Mouse (Mus musculus): ENCODE results near the gene Traf4. TPM values are rescaled to one million over a fixed set of nuclear protein-coding genes. Genes with fewer than 3 reads are reported as not detected.

Gene Traf4
- 91.5 and 103 TPM in 2 replicates for polyA plus RNA-seq (2015; fragmentation: Nextera tagmentation; extraction: Ambion mirVana)

GRCm38 (mm10) chr11:78164924-78165760, at the start of gene Traf4:
Gene Traf4, minus strand, starts transcription at chr11:78165589.
- Histone ChIP-seq H3K4me2 (peak within 1 kb of the TSS; percentile 76), H3K36me3 (peaks cover 34% of the 10 kb centered on the region), H3K4me1 (peaks cover 46% of the 10 kb centered on the region), H3K27ac (peak within 1 kb of the TSS; percentile 99), H3K4me3 (peak within 1 kb of the TSS; percentile 91), H3K9me3 (no peaks in the 10 kb centered on the region), H3K27me3 (no peaks in the 10 kb centered on the region), H3K9ac (peak within 1 kb of the TSS; percentile 96)
- WGBS: under 1% methylated on average over 66 of the region's 78 CpGs
- ATAC-seq (ENCODE audit: insufficient number of reproducible peaks, insufficient read depth, low FRiP score, low TSS enrichment, low read depth): peak; percentile 69

GRCm38 (mm10) chr11:78213086-78213817, 47.9 kb upstream of the Traf4 start:
- Histone ChIP-seq H3K9ac (no peak overlapping the region), H3K4me2 (no peak overlapping the region), H3K36me3 (peaks cover 98% of the 10 kb centered on the region), H3K27ac (no peak overlapping the region), H3K4me3 (no peak overlapping the region), H3K9me3 (no peaks in the 10 kb centered on the region), H3K27me3 (no peaks in the 10 kb centered on the region), H3K4me1 (no peaks in the 10 kb centered on the region)
- WGBS: 95% methylated on average over 14 of the region's 14 CpGs
- no peak for ATAC-seq (ENCODE audit: insufficient number of reproducible peaks, insufficient read depth, low FRiP score, low TSS enrichment, low read depth)

GRCm38 (mm10) chr11:78211513-78211912, 46.1 kb upstream of the Traf4 start:
- Histone ChIP-seq H3K36me3 (peaks cover 99% of the 10 kb centered on the region), H3K27ac (no peak overlapping the region), H3K9ac (no peak overlapping the region), H3K27me3 (no peaks in the 10 kb centered on the region), H3K4me2 (no peak overlapping the region), H3K9me3 (no peaks in the 10 kb centered on the region), H3K4me1 (no peaks in the 10 kb centered on the region), H3K4me3 (no peak overlapping the region)
- ATAC-seq (ENCODE audit: insufficient number of reproducible peaks, insufficient read depth, low FRiP score, low TSS enrichment, low read depth): no peak
- 80% methylated on average over 5 of the region's 5 CpGs for WGBS

GRCm38 (mm10) chr11:78210615-78211014, 45.2 kb upstream of the Traf4 start:
- H3K4me1 ChIP-seq: no peaks in the 10 kb centered on the region
- 68% methylated on average over 7 of the region's 7 CpGs for WGBS
- H3K27ac ChIP-seq: no peak overlapping the region
- ATAC-seq (ENCODE audit: insufficient number of reproducible peaks, insufficient read depth, low FRiP score, low TSS enrichment, low read depth): no peak
- H3K27me3 ChIP-seq: no peaks in the 10 kb centered on the region
- no peak overlapping the region for H3K4me2 ChIP-seq
- no peak overlapping the region for H3K9ac ChIP-seq
- H3K36me3 ChIP-seq: peaks cover 99% of the 10 kb centered on the region
- H3K9me3 ChIP-seq: no peaks in the 10 kb centered on the region
- H3K4me3 ChIP-seq: no peak overlapping the region

- WGBS: 93% methylated on average over 6 of the region's 6 CpGs
- H3K4me3 ChIP-seq: no peak overlapping the region
- H3K36me3 ChIP-seq: peaks cover 100% of the 10 kb centered on the region
- no peak overlapping the region for H3K27ac ChIP-seq
- ATAC-seq (ENCODE audit: insufficient number of reproducible peaks, insufficient read depth, low FRiP score, low TSS enrichment, low read depth): no peak
- no peak overlapping the region for H3K4me2 ChIP-seq
- no peaks in the 10 kb centered on the region for H3K9me3 ChIP-seq
- H3K4me1 ChIP-seq: no peaks in the 10 kb centered on the region
- H3K27me3 ChIP-seq: no peaks in the 10 kb centered on the region
- H3K9ac ChIP-seq: no peak overlapping the region
These were observed 44.5 kb upstream of the Traf4 start for GRCm38 (mm10) chr11:78209886-78210285.

- Histone ChIP-seq H3K4me3 (no peak overlapping the region), H3K9me3 (no peaks in the 10 kb centered on the region), H3K27me3 (no peaks in the 10 kb centered on the region), H3K27ac (no peak overlapping the region), H3K4me2 (no peak overlapping the region), H3K9ac (no peak overlapping the region), H3K36me3 (peaks cover 93% of the 10 kb centered on the region), H3K4me1 (no peaks in the 10 kb centered on the region)
- ATAC-seq (ENCODE audit: insufficient number of reproducible peaks, insufficient read depth, low FRiP score, low TSS enrichment, low read depth): no peak
- WGBS: 89% methylated on average over 7 of the region's 7 CpGs
These were observed 41.8 kb upstream of the Traf4 start for GRCm38 (mm10) chr11:78207190-78207589.

- no peak overlapping the region for H3K4me2 ChIP-seq
- no peaks in the 10 kb centered on the region for H3K4me1 ChIP-seq
- no peaks in the 10 kb centered on the region for H3K27me3 ChIP-seq
- H3K4me3 ChIP-seq: no peak overlapping the region
- ATAC-seq (ENCODE audit: insufficient number of reproducible peaks, insufficient read depth, low FRiP score, low TSS enrichment, low read depth): no peak
- H3K9ac ChIP-seq: no peak overlapping the region
- no peaks in the 10 kb centered on the region for H3K9me3 ChIP-seq
- WGBS: 79% methylated on average over 13 of the region's 13 CpGs
- no peak overlapping the region for H3K27ac ChIP-seq
- H3K36me3 ChIP-seq: peaks cover 77% of the 10 kb centered on the region
These were observed 40.2 kb upstream of the Traf4 start for GRCm38 (mm10) chr11:78205361-78206206.

GRCm38 (mm10) chr11:78204287-78204686, 38.9 kb upstream of the Traf4 start:
- no peaks in the 10 kb centered on the region for H3K9me3 ChIP-seq
- no peaks in the 10 kb centered on the region for H3K27me3 ChIP-seq
- H3K4me1 ChIP-seq: no peaks in the 10 kb centered on the region
- no peak overlapping the region for H3K4me3 ChIP-seq
- H3K4me2 ChIP-seq: no peak overlapping the region
- 85% methylated on average over 6 of the region's 6 CpGs for WGBS
- ATAC-seq (ENCODE audit: insufficient number of reproducible peaks, insufficient read depth, low FRiP score, low TSS enrichment, low read depth): no peak
- no peak overlapping the region for H3K27ac ChIP-seq
- no peak overlapping the region for H3K9ac ChIP-seq
- H3K36me3 ChIP-seq: peaks cover 64% of the 10 kb centered on the region

- 95% methylated on average over 3 of the region's 3 CpGs for WGBS
- Histone ChIP-seq H3K9ac (no peak overlapping the region), H3K36me3 (peaks cover 45% of the 10 kb centered on the region), H3K4me1 (no peaks in the 10 kb centered on the region), H3K9me3 (no peaks in the 10 kb centered on the region), H3K27ac (no peak overlapping the region), H3K4me3 (no peak overlapping the region), H3K4me2 (no peak overlapping the region), H3K27me3 (no peaks in the 10 kb centered on the region)
- ATAC-seq (ENCODE audit: insufficient number of reproducible peaks, insufficient read depth, low FRiP score, low TSS enrichment, low read depth): no peak
These were observed 37.0 kb upstream of the Traf4 start for GRCm38 (mm10) chr11:78202372-78202771.

- H3K9me3 ChIP-seq: no peaks in the 10 kb centered on the region
- ATAC-seq (ENCODE audit: insufficient number of reproducible peaks, insufficient read depth, low FRiP score, low TSS enrichment, low read depth): no peak
- no peak overlapping the region for H3K27ac ChIP-seq
- H3K27me3 ChIP-seq: no peaks in the 10 kb centered on the region
- peaks cover 31% of the 10 kb centered on the region for H3K36me3 ChIP-seq
- H3K4me3 ChIP-seq: peak overlapping the region; percentile 50
- H3K4me1 ChIP-seq: peaks cover 14% of the 10 kb centered on the region
- WGBS: 53% methylated on average over 23 of the region's 23 CpGs
- peak overlapping the region; percentile 64 for H3K9ac ChIP-seq
- peak overlapping the region; percentile 68 for H3K4me2 ChIP-seq
These were observed 29.9 kb upstream of the Traf4 start for GRCm38 (mm10) chr11:78195101-78195863.

Measured in embryonic facial prominence, embryonic 13.5 days (tissue).